Mouse (Mus musculus): ENCODE measurements around the gene Rapgef4.

Rapgef4 gene

GRCm38 (mm10) chr2:72287142-72287541 lies 306.1 kb downstream of the Rapgef4 start:
- no peak for DNase-seq

DNA sequence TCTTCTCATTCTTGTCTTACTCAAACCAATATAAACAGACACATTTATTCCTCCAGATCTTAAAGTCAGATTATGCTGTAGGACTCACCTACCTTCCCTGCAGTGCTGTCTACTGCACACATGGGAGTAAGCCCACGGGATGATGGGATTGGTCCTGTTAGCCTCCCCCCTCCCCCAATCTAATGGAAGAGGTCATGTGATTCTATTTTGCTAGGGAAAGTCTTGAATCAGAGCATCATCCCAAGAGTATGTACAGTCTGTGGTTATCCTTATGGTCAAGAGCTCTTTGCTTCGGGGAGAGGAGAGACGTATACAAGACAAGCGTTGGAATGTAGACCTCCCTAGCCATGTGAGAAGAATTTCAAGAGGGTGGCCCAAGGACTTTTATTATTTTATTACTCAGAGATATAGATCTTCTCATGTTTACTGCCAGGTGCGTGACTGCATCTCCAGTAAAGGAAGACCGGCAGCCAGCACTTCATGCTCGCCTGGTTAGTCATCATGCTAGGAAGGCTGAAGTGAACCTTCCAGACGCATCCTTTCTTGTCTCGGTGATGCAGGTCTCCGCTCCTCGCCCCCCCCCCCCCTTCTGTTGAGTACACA lies 308.0 kb downstream of the Rapgef4 start:
- no peak for DNase-seq

- no peak for DNase-seq
Measured at GRCm38 (mm10) chr2:72291103-72291502, 310.1 kb downstream of the Rapgef4 start.

- DNase-seq = no peak
Measured at GRCm38 (mm10) chr2:72292573-72292972, 311.5 kb downstream of the Rapgef4 start.

- DNase-seq = no peak
Measured at GRCm38 (mm10) chr2:72294994-72295393, 314.0 kb downstream of the Rapgef4 start.

GRCm38 (mm10) chr2:72296984-72297715 lies 316.1 kb downstream of the Rapgef4 start:
- no peak for DNase-seq

DNA sequence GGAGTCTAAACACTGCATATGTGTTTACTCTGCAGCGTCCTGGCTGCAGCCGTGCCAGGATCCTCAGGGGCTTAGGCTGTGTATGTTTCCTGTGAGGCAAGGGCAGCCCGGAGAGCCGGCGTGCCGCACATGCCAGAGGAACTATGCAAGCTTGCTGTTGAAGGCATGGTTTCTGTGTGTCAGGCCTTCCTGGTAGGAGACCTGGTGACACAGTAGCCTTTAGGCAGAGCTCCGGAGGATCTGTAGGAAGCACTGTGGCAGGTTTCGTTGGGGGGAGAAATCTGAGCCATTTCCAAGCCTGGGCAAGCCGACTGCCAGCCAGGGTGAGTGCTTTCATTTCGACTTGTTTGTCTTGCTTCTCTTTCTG lies 316.7 kb downstream of the Rapgef4 start:
- DNase-seq = no peak

GRCm38 (mm10) chr2:72298406-72298805 lies 317.4 kb downstream of the Rapgef4 start:
- DNase-seq = peak; percentile 58

DNA sequence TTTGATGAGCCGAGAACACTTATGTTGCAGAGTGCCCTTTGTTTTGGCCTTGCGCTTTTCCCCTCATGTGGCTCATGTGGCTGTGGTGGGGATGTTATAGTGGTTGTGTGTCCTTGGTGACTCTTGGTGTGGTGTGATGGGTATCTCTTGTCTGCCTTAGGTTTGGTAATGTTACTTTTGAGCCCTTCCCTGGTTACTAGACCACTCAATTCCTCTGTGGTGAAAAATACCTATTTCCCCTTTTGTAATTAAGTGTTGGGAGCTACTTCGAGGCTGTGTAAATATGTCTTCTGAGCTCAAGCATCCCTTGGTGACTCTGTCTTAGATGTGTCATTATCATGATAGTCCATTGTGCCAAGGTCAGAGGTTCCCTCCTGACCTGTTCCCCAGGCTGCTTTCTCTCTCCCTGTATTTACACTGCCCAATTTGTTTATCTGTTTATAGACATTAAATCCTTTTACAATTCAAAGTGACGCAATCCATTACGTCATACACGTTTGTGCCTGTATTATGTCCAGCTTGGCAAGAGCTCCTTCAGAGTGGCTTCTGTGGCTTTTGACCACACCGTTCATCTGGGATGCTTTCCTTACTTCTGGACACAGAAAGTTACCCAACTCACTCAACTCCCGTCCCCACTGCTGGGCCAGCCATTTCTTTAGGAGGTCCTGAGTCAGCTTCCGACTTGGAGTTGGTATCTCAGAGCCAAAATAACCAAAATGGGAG lies 320.3 kb downstream of the Rapgef4 start:
- no peak for DNase-seq

DNA sequence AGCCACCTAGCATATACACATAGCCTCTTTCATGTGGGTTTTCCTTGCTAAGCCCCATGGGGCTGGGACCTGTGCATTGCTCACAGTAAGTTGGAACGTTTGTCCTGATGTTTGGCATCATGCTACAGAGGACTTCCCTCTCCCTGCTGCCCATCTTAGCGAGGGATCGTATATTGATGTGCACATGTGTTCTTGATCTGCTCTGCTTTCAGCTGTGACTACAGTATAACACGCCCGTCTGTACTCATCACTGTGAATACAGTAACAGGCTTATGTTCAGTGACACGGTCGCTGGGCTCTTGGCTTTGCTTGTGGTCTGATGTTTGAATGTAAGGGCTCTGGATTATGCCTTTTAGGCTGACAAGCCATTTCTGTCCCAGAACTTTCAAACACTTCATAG lies 324.7 kb downstream of the Rapgef4 start:
- no peak for DNase-seq

Data from retina, postnatal 1 day (tissue).